Mouse (Mus musculus) forebrain, embryonic 15.5 days (tissue): ENCODE results near the gene Pdcd11. TPM values are rescaled to one million over a fixed set of nuclear protein-coding genes. Genes with fewer than 3 reads are reported as not detected.

ENCODE experiments used
- ATAC-seq: fragments of 200-750 bp; cut with Nextera tagmentation; replicated peaks from 2 replicates; pipeline ENCODE4 v1.8.0; 2017; ENCODE audit warnings: mild to moderate bottlenecking, moderate TSS enrichment, moderate library complexity
- H3K27ac ChIP-seq: fragments of 300-500 bp; sonication (generic); replicated peaks from 2 replicates; pipeline ENCODE4 v1.5.1; 2015; ENCODE audit warnings: mild to moderate bottlenecking, inconsistent platforms
- H3K27me3 ChIP-seq: fragments of 300-500 bp; sonication (generic); 2 replicates; pipeline ENCODE4 v1.6.1; 2015; ENCODE audit warnings: inconsistent platforms
- H3K36me3 ChIP-seq: fragments of 300-500 bp; sonication (generic); 2 replicates; pipeline ENCODE4 v1.6.1; 2015; ENCODE audit warnings: mild to moderate bottlenecking, inconsistent platforms
- H3K4me1 ChIP-seq: fragments of 300-500 bp; sonication (generic); 2 replicates; pipeline ENCODE4 v1.6.1; 2015; ENCODE audit warnings: inconsistent platforms
- H3K4me2 ChIP-seq: fragments of 300-500 bp; sonication (generic); replicated peaks from 2 replicates; pipeline ENCODE4 v1.6.1; 2015; ENCODE audit warnings: mild to moderate bottlenecking, inconsistent platforms
- H3K4me3 ChIP-seq: fragments of 300-500 bp; sonication (generic); 2 replicates; pipeline ENCODE4 v1.5.1; 2015; ENCODE audit warnings: mild to moderate bottlenecking, inconsistent platforms
- H3K9ac ChIP-seq: fragments of 300-500 bp; sonication (generic); replicated peaks from 2 replicates; pipeline ENCODE4 v1.6.1; 2015; ENCODE audit warnings: mild to moderate bottlenecking, inconsistent platforms
- H3K9me3 ChIP-seq: fragments of 300-500 bp; sonication (generic); 2 replicates; pipeline ENCODE4 v1.6.1; 2016; ENCODE audit warnings: inconsistent platforms
- WGBS: fragments of 180-500 bp; shearing (Covaris S2); methylation state at CpG from one replicate; pipeline ENCODE4 v1.1.7; 2015; ENCODE audit warnings: mixed read lengths; 5-methylcytosine and 5-hydroxymethylcytosine counted together
- polyA plus RNA-seq: library from polyadenylated mRNA; unstranded; fragments of >200 nt; fragmentation: Nextera tagmentation; extraction: Ambion mirVana; gene quantifications from 2 replicates; pipeline ENCODE4 v1.2.1, GENCODE M21; 2015

Pdcd11 gene
- polyA plus RNA-seq, 1 experiment from 2014 or later: 7.3 TPM

- Histone ChIP-seq H3K9me3 (no peaks in the 10 kb centered on the region), H3K36me3 (peaks cover 15% of the 10 kb centered on the region)
These were observed 23.3 kb upstream of the Pdcd11 start, which contains the start of gene Taf5 for GRCm38 (mm10) chr19:47067096-47067882. Taf5 (plus strand) TSS chr19:47067746.

GRCm38 (mm10) chr19:47067924-47068611 lies 22.5 kb upstream of the Pdcd11 start:
- peak overlapping the region; percentile 91 for H3K27ac ChIP-seq
- peak; percentile 91 for ATAC-seq
- H3K4me2 ChIP-seq: peak overlapping the region; percentile 70
- H3K4me1 ChIP-seq: peaks cover 17% of the 10 kb centered on the region
- peak overlapping the region; percentile 92 for H3K4me3 ChIP-seq
- under 1% methylated on average over 68 of the region's 72 CpGs for WGBS
- no peaks in the 10 kb centered on the region for H3K27me3 ChIP-seq
- H3K9me3 ChIP-seq: no peaks in the 10 kb centered on the region
- peak overlapping the region; percentile 83 for H3K9ac ChIP-seq
- H3K36me3 ChIP-seq: peaks cover 23% of the 10 kb centered on the region

More at GRCm38 (mm10) chr19:47067096-47067882, 23.3 kb upstream of the Pdcd11 start, which contains the start of gene Taf5:
- Histone ChIP-seq H3K27ac (peak within 1 kb of the TSS; percentile 91), H3K4me2 (peak within 1 kb of the TSS; percentile 70), H3K27me3 (no peaks in the 10 kb centered on the region), H3K9ac (peak within 1 kb of the TSS; percentile 83), H3K4me1 (peaks cover 17% of the 10 kb centered on the region), H3K4me3 (peak within 1 kb of the TSS; percentile 92)
- 10% methylated on average over 48 of the region's 49 CpGs for WGBS
- peak; percentile 86 for ATAC-seq

- Histone ChIP-seq H3K4me1 (peaks cover 30% of the 10 kb centered on the region), H3K36me3 (peaks cover 31% of the 10 kb centered on the region), H3K27ac (no peak overlapping the region), H3K9ac (no peak overlapping the region), H3K4me3 (no peak overlapping the region), H3K4me2 (no peak overlapping the region), H3K9me3 (no peaks in the 10 kb centered on the region), H3K27me3 (no peaks in the 10 kb centered on the region)
- WGBS: 78% methylated on average over 3 of the region's 3 CpGs
- ATAC-seq: no peak
These were observed 2.3 kb upstream of the Pdcd11 start for GRCm38 (mm10) chr19:47088226-47088625.

- Histone ChIP-seq H3K27ac (peak overlapping the region; percentile 84), H3K4me3 (peak overlapping the region; percentile 71), H3K4me2 (peak overlapping the region; percentile 77), H3K4me1 (peaks cover 30% of the 10 kb centered on the region), H3K36me3 (peaks cover 29% of the 10 kb centered on the region), H3K27me3 (no peaks in the 10 kb centered on the region), H3K9me3 (no peaks in the 10 kb centered on the region), H3K9ac (peak overlapping the region; percentile 93)
- 4% methylated on average over 36 of the region's 36 CpGs for WGBS
- ATAC-seq: peak; percentile 73
These were observed 646 bp upstream of the Pdcd11 start for GRCm38 (mm10) chr19:47089718-47090525.

GRCm38 (mm10) chr19:47101080-47101479 lies 10.5 kb downstream of the Pdcd11 start:
- Histone ChIP-seq H3K4me2 (no peak overlapping the region), H3K36me3 (peaks cover 93% of the 10 kb centered on the region), H3K4me3 (no peak overlapping the region), H3K27me3 (no peaks in the 10 kb centered on the region), H3K9me3 (no peaks in the 10 kb centered on the region), H3K27ac (no peak overlapping the region), H3K9ac (no peak overlapping the region), H3K4me1 (no peaks in the 10 kb centered on the region)
- ATAC-seq: no peak
- 95% methylated on average over 5 of the region's 5 CpGs for WGBS

- no peak for ATAC-seq
- H3K4me1 ChIP-seq: no peaks in the 10 kb centered on the region
- H3K4me2 ChIP-seq: no peak overlapping the region
- no peak overlapping the region for H3K27ac ChIP-seq
- no peak overlapping the region for H3K9ac ChIP-seq
- no peaks in the 10 kb centered on the region for H3K27me3 ChIP-seq
- H3K36me3 ChIP-seq: peaks cover 95% of the 10 kb centered on the region
- no peaks in the 10 kb centered on the region for H3K9me3 ChIP-seq
- H3K4me3 ChIP-seq: no peak overlapping the region
- WGBS: 94% methylated on average over 9 of the region's 9 CpGs
These were observed 14.2 kb downstream of the Pdcd11 start for GRCm38 (mm10) chr19:47104641-47105271.

- WGBS: 75% methylated on average over 2 of the region's 2 CpGs
These were observed 28.1 kb downstream of the Pdcd11 start for GRCm38 (mm10) chr19:47118634-47119033.

GRCm38 (mm10) chr19:47121054-47121453 lies 30.5 kb downstream of the Pdcd11 start:
- Histone ChIP-seq H3K27ac (no peak overlapping the region), H3K36me3 (peaks cover 55% of the 10 kb centered on the region), H3K4me3 (no peak overlapping the region), H3K27me3 (no peaks in the 10 kb centered on the region), H3K4me1 (no peaks in the 10 kb centered on the region), H3K9ac (no peak overlapping the region), H3K9me3 (no peaks in the 10 kb centered on the region), H3K4me2 (no peak overlapping the region)
- no peak for ATAC-seq
- WGBS: 49% methylated on average over 4 of the region's 4 CpGs

More at GRCm38 (mm10) chr19:47118634-47119033, 28.1 kb downstream of the Pdcd11 start:
- H3K36me3 ChIP-seq: peaks cover 62% of the 10 kb centered on the region
- H3K9ac ChIP-seq: no peak overlapping the region
- no peak overlapping the region for H3K4me3 ChIP-seq
- no peaks in the 10 kb centered on the region for H3K4me1 ChIP-seq
- H3K9me3 ChIP-seq: no peaks in the 10 kb centered on the region
- ATAC-seq: no peak
- H3K27me3 ChIP-seq: no peaks in the 10 kb centered on the region
- H3K27ac ChIP-seq: no peak overlapping the region
- H3K4me2 ChIP-seq: no peak overlapping the region

GRCm38 (mm10) chr19:47122802-47123201 lies 32.2 kb downstream of the Pdcd11 start:
- Histone ChIP-seq H3K4me3 (no peak overlapping the region), H3K4me2 (no peak overlapping the region), H3K27ac (no peak overlapping the region), H3K9me3 (no peaks in the 10 kb centered on the region), H3K4me1 (no peaks in the 10 kb centered on the region), H3K27me3 (no peaks in the 10 kb centered on the region), H3K36me3 (peaks cover 55% of the 10 kb centered on the region), H3K9ac (no peak overlapping the region)
- 24% methylated on average over 2 of the region's 2 CpGs for WGBS
- ATAC-seq: no peak

- H3K27me3 ChIP-seq: no peaks in the 10 kb centered on the region
- H3K4me3 ChIP-seq: no peak overlapping the region
- no peak for ATAC-seq
- H3K9ac ChIP-seq: no peak overlapping the region
- H3K9me3 ChIP-seq: no peaks in the 10 kb centered on the region
- 96% methylated on average over 9 of the region's 10 CpGs for WGBS
- no peaks in the 10 kb centered on the region for H3K4me1 ChIP-seq
- H3K36me3 ChIP-seq: peaks cover 74% of the 10 kb centered on the region
- no peak overlapping the region for H3K27ac ChIP-seq
- H3K4me2 ChIP-seq: no peak overlapping the region
These were observed 37.6 kb downstream of the Pdcd11 start for GRCm38 (mm10) chr19:47128164-47128563.

- Histone ChIP-seq H3K27me3 (no peaks in the 10 kb centered on the region), H3K27ac (no peak overlapping the region), H3K4me3 (no peak overlapping the region), H3K4me2 (no peak overlapping the region), H3K9ac (no peak overlapping the region), H3K4me1 (no peaks in the 10 kb centered on the region), H3K36me3 (peaks cover 74% of the 10 kb centered on the region), H3K9me3 (no peaks in the 10 kb centered on the region)
- 94% methylated on average over 11 of the region's 11 CpGs for WGBS
- ATAC-seq: no peak
These were observed 38.3 kb downstream of the Pdcd11 start for GRCm38 (mm10) chr19:47128835-47129234.
